Comparison of ENCODE assay signal across 14 mouse cellular contexts in the genomic region with DNA sequence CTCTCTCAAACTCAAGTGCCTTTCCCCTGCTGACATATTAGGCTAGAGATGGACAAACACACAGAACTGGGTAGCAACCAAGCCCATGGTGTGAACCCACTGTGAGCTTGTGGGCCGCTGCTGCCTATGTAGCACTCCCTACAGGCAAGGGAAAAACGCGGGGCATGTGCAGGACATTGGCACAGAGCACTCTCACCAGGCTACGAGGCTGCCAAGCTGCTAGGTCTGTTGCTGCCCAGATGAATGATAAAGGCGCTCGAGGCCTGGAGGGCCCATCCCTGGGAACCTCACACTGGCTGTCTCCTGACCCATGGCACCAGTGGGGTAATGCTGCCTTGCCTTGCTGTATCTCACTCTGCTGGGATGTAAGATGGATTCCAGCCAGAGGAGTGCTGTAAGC. TPM values are rescaled to one million over a fixed set of nuclear protein-coding genes. Genes with fewer than 3 reads are reported as not detected.
DNase-seq lines count a peak whose midpoint lies in the region; ATAC-seq and TF ChIP-seq lines count a peak whose summit lies in the region.
"Had no signal": no experiment of that assay in that cellular context is flagged by ENCODE, and none has a peak within 500 bp of the region (broad histone marks: within the 10 kb centered on the region; RNA-seq: fewer than 3 reads in every experiment).

No protein-coding gene starts in this region.

- H3K4me1 ChIP-seq in liver, adult 2 months (ENCODE audit: control insufficient read depth, insufficient read depth, low read length), result peaks cover 8% of the 10 kb centered on the region; the same call in 1 of the 2 replicates
- 0 out of 2 replicates have a peak, but pooled peaks cover 2% of the 10 kb centered on the region for H3K4me1 ChIP-seq in liver, embryonic 11.5 days (replicated peaks; ENCODE audit: control insufficient read depth, insufficient read depth, low read length)

- H3K4me3 ChIP-seq in liver, adult 2 months (ENCODE audit: insufficient read depth, low read depth, low read length), result no peak overlapping the region
- H3K4me3 ChIP-seq in liver, embryonic 11.5 days (ENCODE audit: low read depth, low read length), result no peak overlapping the region
- H3K4me3 ChIP-seq: embryonic facial prominence, embryonic 15.5 days; heart, embryonic 13.5 days had no signal

- DNase-seq in gastrocnemius, postnatal 10 days, result peak; percentile 7
- no peak for DNase-seq in gastrocnemius, postnatal 14 days
- DNase-seq in liver, adult 2 months (ENCODE audit: extremely low read depth, low read depth, low spot score), result peak; percentile 70
- no peak for DNase-seq in liver, embryonic 11.5 days (ENCODE audit: low spot score)
- DNase-seq in cerebellum, postnatal 10 days, result peak; percentile 47 to 55
- DNase-seq in adrenal gland, postnatal 36 days, result no peak
- DNase-seq: adrenal gland, postnatal 25 days; kidney, postnatal 4 days; lung, embryonic 14.5 days had no signal

- no peaks in the 10 kb centered on the region for H3K27me3 ChIP-seq in liver, adult 2 months (ENCODE audit: control insufficient read depth, insufficient read depth, low read length)
- H3K27me3 ChIP-seq in liver, embryonic 11.5 days (replicated peaks; ENCODE audit: control insufficient read depth, insufficient read depth, low read length), result no peaks in the 10 kb centered on the region
- H3K27me3 ChIP-seq: embryonic facial prominence, embryonic 15.5 days; heart, embryonic 13.5 days had no signal

- H3K4me2 ChIP-seq in liver, embryonic 11.5 days, result no peak overlapping the region
- H3K4me2 ChIP-seq: embryonic facial prominence, embryonic 15.5 days; heart, embryonic 13.5 days; lung, embryonic 14.5 days had no signal

- no peaks in the 10 kb centered on the region for H3K9me3 ChIP-seq in liver, embryonic 11.5 days (ENCODE audit: control insufficient read depth, low read length)
- H3K9me3 ChIP-seq: embryonic facial prominence, embryonic 15.5 days; heart, embryonic 13.5 days had no signal

- intact Hi-C loops in gastrocnemius, postnatal 14 days (cut with DNase I; ENCODE audit: low total_unique reads), result no loop called here

- TF ChIP-seq POLR2A in liver, adult 2 months (IDR thresholded peaks at IDR 0.05; ENCODE audit: extremely low read depth, insufficient read depth, low read length), result no peak

- no peak overlapping the region for H3K27ac ChIP-seq in liver, adult 2 months (replicated peaks; ENCODE audit: insufficient read depth, low read depth, low read length)
- no peak overlapping the region for H3K27ac ChIP-seq in liver, embryonic 11.5 days (ENCODE audit: low read depth, low read length)
- H3K27ac ChIP-seq: embryonic facial prominence, embryonic 15.5 days; heart, embryonic 13.5 days had no signal

- peaks cover 6% of the 10 kb centered on the region for H3K36me3 ChIP-seq in liver, adult 2 months (ENCODE audit: control insufficient read depth, insufficient read depth, low read length)
- H3K36me3 ChIP-seq in liver, embryonic 11.5 days (ENCODE audit: control insufficient read depth, insufficient read depth, low read length), result no peaks in the 10 kb centered on the region

- no peaks in the 10 kb centered on the region; the same call in 1 of the 2 replicates for H3K79me2 ChIP-seq in liver, adult 2 months (ENCODE audit: control insufficient read depth, insufficient read depth, low read length)

- H3K9ac ChIP-seq in liver, adult 2 months (ENCODE audit: low read depth, low read length), result no peak overlapping the region
- H3K9ac ChIP-seq in liver, embryonic 11.5 days (ENCODE audit: low read depth, low read length), result no peak overlapping the region
- H3K9ac ChIP-seq: embryonic facial prominence, embryonic 15.5 days; heart, embryonic 13.5 days; lung, embryonic 14.5 days had no signal

- ATAC-seq in liver, embryonic 11.5 days (replicated peaks; ENCODE audit: low FRiP score), result no peak
- peak; percentile 23; the same call in 1 of the 2 replicates for ATAC-seq in megakaryocyte progenitor cell, adult 5-6 weeks (replicated peaks; ENCODE audit: poor library complexity)
- no peak for ATAC-seq in erythroid progenitor cell, adult 5-6 weeks (replicated peaks; ENCODE audit: low FRiP score, poor library complexity, severe bottlenecking)
- ATAC-seq: inflammation-experienced regulatory T-cells, adult 6 months had no signal

- 19% methylated on average over 6 of the region's 6 CpGs for WGBS in liver, adult 2 months
- 78% methylated on average over 6 of the region's 6 CpGs for WGBS in liver, embryonic 11.5 days

- TF ChIP-seq CTCF in liver, adult 2 months (IDR thresholded peaks at IDR 0.05; ENCODE audit: low read depth, low read length), result no peak

RNA-seq across cellular contexts. Expression of a gene that starts 31.7 kb away (rescaled TPM):
- total RNA-seq in gastrocnemius, postnatal 10 days (2021), result 10 to 100 TPM; 18.8 to 19.0 TPM
- 10 to 100 TPM; 14.4 to 15.0 TPM for total RNA-seq in gastrocnemius, postnatal 14 days (2021)
- 13.3 and 14.6 TPM in 2 replicates for total RNA-seq in liver, adult 2 months (2014; rRNA removed)
- polyA plus RNA-seq in liver, adult 2 months (2012; rRNA removed), result 32.2 and 36.4 TPM in 2 replicates
- 23.5 and 27.1 TPM in 2 replicates for polyA plus RNA-seq in liver, embryonic 11.5 days (2014; fragmentation: Nextera tagmentation; extraction: Ambion mirVana)
- 26.5 and 27.1 TPM in 2 replicates for total RNA-seq in megakaryocyte progenitor cell, adult 5-6 weeks (2015)
- total RNA-seq in megakaryocyte progenitor cell, adult 5-6 weeks (2017), result 15.7 and 23.4 TPM in 2 replicates
- 8.3 and 11.3 TPM in 2 replicates for total RNA-seq in erythroid progenitor cell, adult 5-6 weeks (2015; ENCODE audit: low replicate concordance)
- 3.7 and 4.6 TPM in 2 replicates for total RNA-seq in erythroid progenitor cell, adult 5-6 weeks (2017; ENCODE audit: low replicate concordance)
- 10 to 100 TPM; 21.2 to 38.2 TPM for total RNA-seq in adrenal gland, postnatal 36 days (2021)

RNA-seq across cellular contexts. Expression of a gene that starts 53.0 kb away (rescaled TPM):
- total RNA-seq in gastrocnemius, postnatal 10 days (2021), result 10 to 100 TPM; 29.1 to 31.9 TPM
- total RNA-seq in gastrocnemius, postnatal 14 days (2021), result 10 to 100 TPM; 27.7 to 32.2 TPM
- total RNA-seq in liver, adult 2 months (2014; rRNA removed), result 24.0 and 35.6 TPM in 2 replicates
- 70.9 and 86.4 TPM in 2 replicates for polyA plus RNA-seq in liver, adult 2 months (2012; rRNA removed)
- 39.8 and 41.5 TPM in 2 replicates for polyA plus RNA-seq in liver, embryonic 11.5 days (2014; fragmentation: Nextera tagmentation; extraction: Ambion mirVana)
- 17.9 and 21.9 TPM in 2 replicates for total RNA-seq in megakaryocyte progenitor cell, adult 5-6 weeks (2015)
- 2.9 and 6.9 TPM in 2 replicates for total RNA-seq in megakaryocyte progenitor cell, adult 5-6 weeks (2017)
- 6.1 and 7.1 TPM in 2 replicates for total RNA-seq in erythroid progenitor cell, adult 5-6 weeks (2015; ENCODE audit: low replicate concordance)
- total RNA-seq in erythroid progenitor cell, adult 5-6 weeks (2017; ENCODE audit: low replicate concordance), result 5.7 TPM in 1 of 2 replicates, not detected in the other
- 10 to 100 TPM; 39.5 to 65.7 TPM for total RNA-seq in adrenal gland, postnatal 36 days (2021)

Comparison
In these comparisons a context has a peak if more than half of its experiments do, and no peak if none do; other contexts are left out.
1. DNase-seq: peak in gastrocnemius, postnatal 10 days (single experiment), liver, adult 2 months (single experiment) and cerebellum, postnatal 10 days (2 of 2); none in gastrocnemius, postnatal 14 days (single experiment), liver, embryonic 11.5 days (single experiment) and adrenal gland, postnatal 36 days (0 of 2).